Mouse (Mus musculus) stomach, embryonic 14.5 days (tissue): Measurements from ENCODE around the gene 9030025P20Rik. TPM values are rescaled to one million over a fixed set of nuclear protein-coding genes. Genes with fewer than 3 reads are reported as not detected.
"Not testable (repeated sequence)": the region's sequence is repeated elsewhere in the genome, so short reads cannot be mapped to it uniquely, and the experiment has no call there.

ENCODE experiments used
- ATAC-seq: fragments of 200-750 bp; cut with Nextera tagmentation; 2 replicates; pipeline ENCODE4 v1.8.0; 2017; ENCODE audit warnings: low read depth, moderate TSS enrichment; ENCODE audit not compliant: insufficient number of reproducible peaks, insufficient read depth, low FRiP score
- H3K27ac ChIP-seq: fragments of 300-500 bp; sonication (generic); 2 replicates; pipeline ENCODE4 v1.5.1; 2014; ENCODE audit warnings: mild to moderate bottlenecking, low read length, moderate library complexity, mixed read lengths
- H3K27me3 ChIP-seq: fragments of 300-500 bp; sonication (generic); 2 replicates; pipeline ENCODE4 v1.6.1; 2014; ENCODE audit warnings: low read length, control low read depth, mixed read lengths; ENCODE audit not compliant: control insufficient read depth, insufficient read depth
- H3K36me3 ChIP-seq: fragments of 300-500 bp; sonication (generic); 2 replicates; pipeline ENCODE4 v1.6.1; 2014; ENCODE audit warnings: mild to moderate bottlenecking, control low read depth, low read length, moderate library complexity, mixed read lengths; ENCODE audit not compliant: control insufficient read depth, insufficient read depth
- H3K4me1 ChIP-seq: fragments of 300-500 bp; sonication (generic); 2 replicates; pipeline ENCODE4 v1.6.1; 2014; ENCODE audit warnings: low read length, control low read depth, mixed read lengths; ENCODE audit not compliant: control insufficient read depth, insufficient read depth
- H3K4me2 ChIP-seq: fragments of 300-500 bp; sonication (generic); replicated peaks from 2 replicates; pipeline ENCODE4 v1.6.1; 2014; ENCODE audit warnings: low read depth, low read length, control low read depth
- H3K4me3 ChIP-seq: fragments of 300-500 bp; sonication (generic); 2 replicates; pipeline ENCODE4 v1.5.1; 2014; ENCODE audit warnings: low read depth, low read length, control low read depth
- H3K9ac ChIP-seq: fragments of 300-500 bp; sonication (generic); replicated peaks from 2 replicates; pipeline ENCODE4 v1.6.1; 2014; ENCODE audit warnings: low read depth, mild to moderate bottlenecking, control low read depth, low read length, moderate library complexity, mixed read lengths
- H3K9me3 ChIP-seq: fragments of 300-500 bp; sonication (generic); 2 replicates; pipeline ENCODE4 v1.6.1; 2016; ENCODE audit warnings: low read depth, low read length, control low read depth; ENCODE audit not compliant: control insufficient read depth
- WGBS: fragments of 180-500 bp; shearing (Covaris S2); extraction: QIAGEN DNeasy Blood & Tissue Kit; methylation state at CpG from one replicate; pipeline ENCODE4 v1.1.7; 2014; 5-methylcytosine and 5-hydroxymethylcytosine counted together
- polyA plus RNA-seq: library from polyadenylated mRNA; unstranded; fragments of >200 nt; fragmentation: Nextera tagmentation; extraction: Ambion mirVana; gene quantifications from 2 replicates; pipeline ENCODE4 v1.2.1, GENCODE M21; 2014

Gene 9030025P20Rik
- polyA plus RNA-seq, 1 experiment from 2014 or later, result 9.8 TPM

DNA sequence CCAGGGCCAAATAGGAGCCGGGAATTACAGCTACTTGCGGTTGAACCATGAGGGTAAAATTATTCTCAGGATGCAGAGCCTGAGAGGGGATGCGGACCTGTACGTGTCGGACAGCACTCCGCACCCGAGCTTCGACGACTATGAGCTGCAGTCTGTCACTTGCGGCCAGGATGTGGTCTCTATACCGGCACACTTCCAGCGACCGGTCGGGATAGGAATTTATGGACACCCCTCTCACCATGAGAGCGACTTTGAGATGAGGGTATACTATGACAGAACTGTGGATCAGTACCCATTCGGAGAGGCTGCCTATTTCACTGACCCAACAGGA, 34.6 kb upstream of the 9030025P20Rik start:
- H3K36me3 ChIP-seq, result peaks cover 23% of the 10 kb centered on the region
- H3K27me3 ChIP-seq, result no peaks in the 10 kb centered on the region
- 0 out of 2 replicates have a peak, but pooled peaks have one; percentile 1 for ATAC-seq
- WGBS, result 23% methylated on average over 16 of the region's 16 CpGs
- peaks cover 16% of the 10 kb centered on the region for H3K4me1 ChIP-seq
- peak overlapping the region; percentile 81 for H3K9ac ChIP-seq
- H3K4me3 ChIP-seq, result peak overlapping the region; percentile 86
- no peak overlapping the region for H3K27ac ChIP-seq
- H3K4me2 ChIP-seq, result peak overlapping the region; percentile 94
- H3K9me3 ChIP-seq, result no peaks in the 10 kb centered on the region

DNA sequence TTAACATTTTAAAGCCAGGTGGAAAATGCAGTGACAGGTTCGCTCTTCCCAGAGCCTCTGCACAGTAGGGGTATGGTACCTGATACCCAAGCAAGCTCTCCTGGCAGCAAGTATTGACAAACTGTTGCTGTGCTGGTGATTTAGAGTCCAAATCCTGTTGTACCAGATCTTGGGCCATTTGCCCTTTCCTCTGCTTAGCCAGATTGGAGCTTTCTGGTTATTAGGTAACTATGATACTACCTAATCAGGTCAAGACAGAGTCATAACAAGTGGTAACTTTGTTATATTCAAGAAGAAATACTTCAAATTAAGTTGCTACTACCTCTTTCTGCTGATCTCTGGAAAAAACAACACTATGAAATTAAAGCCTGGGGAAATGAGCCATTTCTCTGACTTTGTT, 33.7 kb upstream of the 9030025P20Rik start:
- Histone ChIP-seq H3K4me2 (peak overlapping the region; percentile 94; the same call in 1 of the 2 replicates), H3K36me3 (peaks cover 29% of the 10 kb centered on the region), H3K4me1 (peaks cover 16% of the 10 kb centered on the region), H3K9me3 (no peaks in the 10 kb centered on the region), H3K27ac (no peak overlapping the region), H3K4me3 (no peak overlapping the region; the same call in 1 of the 2 replicates), H3K27me3 (no peaks in the 10 kb centered on the region), H3K9ac (no peak overlapping the region)
- no peak for ATAC-seq
- 84% methylated on average over 1 of the region's 1 CpGs for WGBS

DNA sequence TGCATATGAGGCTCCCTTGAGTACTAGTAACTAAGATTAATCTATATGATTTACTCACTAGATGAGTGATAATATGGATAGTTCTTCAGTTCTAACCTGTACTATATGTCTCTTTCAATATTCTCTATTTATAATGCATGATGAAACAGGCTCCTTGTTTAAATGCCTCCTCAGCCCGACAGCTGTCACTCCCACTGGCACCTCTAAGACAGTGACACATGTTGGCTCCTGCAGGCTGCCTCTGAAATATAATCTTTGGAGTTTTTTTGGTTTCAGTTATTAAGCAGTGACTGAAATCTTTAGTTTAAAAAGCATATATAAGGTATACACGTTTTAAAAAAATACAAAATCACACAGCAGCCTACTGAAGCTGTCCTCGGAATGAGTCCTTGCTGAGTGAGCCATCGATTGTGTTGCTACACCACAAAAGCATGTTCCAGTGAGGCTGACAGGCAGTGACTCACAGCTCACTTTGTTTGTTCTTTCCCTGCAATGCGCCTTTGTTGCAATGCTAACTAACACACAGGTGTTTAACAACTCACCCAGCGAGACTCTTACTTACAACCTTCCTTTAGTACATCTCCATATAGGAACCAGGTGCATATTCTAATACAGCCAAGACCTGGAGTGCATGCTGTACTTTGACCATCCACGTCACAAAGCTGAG, 29.0 kb upstream of the 9030025P20Rik start:
- Histone ChIP-seq H3K27me3 (no peaks in the 10 kb centered on the region), H3K4me3 (no peak overlapping the region), H3K4me1 (peaks cover 9% of the 10 kb centered on the region), H3K9ac (no peak overlapping the region), H3K9me3 (no peaks in the 10 kb centered on the region), H3K36me3 (peaks cover 63% of the 10 kb centered on the region), H3K27ac (no peak overlapping the region), H3K4me2 (no peak overlapping the region)
- ATAC-seq, result no peak
- 82% methylated on average over 7 of the region's 7 CpGs for WGBS

DNA sequence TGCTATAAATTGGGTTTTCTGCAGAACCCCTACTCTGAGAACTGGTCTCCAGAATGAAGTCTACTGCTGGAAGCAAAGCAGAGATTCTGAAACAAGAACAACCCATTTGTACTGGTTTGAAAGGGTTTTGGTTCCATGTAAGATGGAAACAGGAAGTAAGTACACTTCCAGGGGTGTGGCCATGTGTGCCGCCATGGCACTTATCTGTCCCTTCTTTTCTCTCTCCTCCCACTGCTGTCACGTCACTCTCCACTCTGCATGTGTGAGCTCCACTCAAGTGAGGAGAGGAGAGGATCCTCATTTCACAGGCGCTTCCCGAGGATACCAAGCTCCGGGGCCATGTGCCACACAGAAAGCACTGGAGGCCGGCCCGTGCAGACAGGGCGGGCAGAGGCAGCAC, 24.8 kb upstream of the 9030025P20Rik start:
- Histone ChIP-seq H3K4me3 (no peak overlapping the region), H3K4me1 (no peaks in the 10 kb centered on the region), H3K9me3 (no peaks in the 10 kb centered on the region), H3K27me3 (no peaks in the 10 kb centered on the region), H3K27ac (no peak overlapping the region), H3K36me3 (peaks cover 52% of the 10 kb centered on the region), H3K9ac (no peak overlapping the region), H3K4me2 (no peak overlapping the region)
- 89% methylated on average over 8 of the region's 8 CpGs for WGBS
- no peak for ATAC-seq

DNA sequence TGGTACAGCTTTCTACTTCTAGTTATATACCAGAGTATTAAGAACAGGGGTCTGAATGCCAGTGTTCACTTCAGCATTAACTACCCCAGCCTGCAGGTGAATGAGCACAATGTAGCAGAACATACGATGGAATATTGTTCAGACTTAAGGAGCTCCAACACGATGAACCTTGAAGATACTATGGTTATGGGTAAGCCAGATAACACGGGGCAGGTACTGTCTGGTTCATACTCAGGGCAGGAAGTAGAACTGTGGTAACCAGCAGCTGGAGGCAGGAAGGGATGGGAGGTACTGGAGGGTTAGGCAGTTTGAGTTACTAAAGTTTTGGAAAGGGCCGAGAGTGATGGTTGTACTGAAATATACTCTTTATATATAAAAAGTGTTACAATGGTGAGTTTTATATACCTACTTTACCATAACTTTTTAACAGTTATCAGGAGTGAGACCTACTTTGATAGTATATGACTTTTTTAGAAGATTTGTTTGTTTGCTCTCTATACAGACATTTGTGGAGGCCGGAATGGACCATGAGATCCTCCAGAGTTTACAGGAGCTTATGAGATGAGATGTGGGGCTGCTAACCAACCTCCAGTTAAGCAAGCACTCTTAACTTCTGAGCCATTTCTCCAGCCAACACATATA, 19.5 kb upstream of the 9030025P20Rik start:
- no peak overlapping the region for H3K27ac ChIP-seq
- no peak overlapping the region for H3K4me3 ChIP-seq
- no peak for ATAC-seq
- no peak overlapping the region for H3K9ac ChIP-seq
- H3K9me3 ChIP-seq, result no peaks in the 10 kb centered on the region
- H3K4me1 ChIP-seq, result peaks cover 6% of the 10 kb centered on the region; the same call in 1 of the 2 replicates
- WGBS, result 92% methylated on average over 5 of the region's 5 CpGs
- peaks cover 18% of the 10 kb centered on the region for H3K36me3 ChIP-seq
- no peaks in the 10 kb centered on the region for H3K27me3 ChIP-seq
- H3K4me2 ChIP-seq, result no peak overlapping the region

DNA sequence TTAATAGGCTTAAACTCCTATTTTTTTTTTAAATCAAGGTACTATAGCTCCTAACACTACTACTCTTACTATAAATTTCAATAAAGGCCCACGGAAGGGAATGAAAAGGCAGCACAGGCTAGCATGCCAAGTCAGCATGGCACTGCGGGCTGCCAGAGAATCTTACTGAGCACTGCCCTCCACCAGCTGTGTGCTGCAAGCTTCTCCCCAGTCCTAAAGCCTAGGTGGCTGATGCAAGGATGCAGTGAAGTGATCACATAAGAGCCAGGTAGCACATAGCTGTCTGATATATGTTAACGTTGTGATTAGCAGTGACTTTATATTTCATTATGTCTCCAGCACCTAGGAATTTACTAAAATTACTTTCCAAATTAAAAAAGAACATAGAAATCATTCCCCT, 18.3 kb upstream of the 9030025P20Rik start:
- Histone ChIP-seq H3K4me3 (peak overlapping the region; percentile 57), H3K36me3 (peaks cover 7% of the 10 kb centered on the region; the same call in 1 of the 2 replicates), H3K4me1 (peaks cover 6% of the 10 kb centered on the region; the same call in 1 of the 2 replicates), H3K9ac (no peak overlapping the region; the same call in 1 of the 2 replicates), H3K4me2 (peak overlapping the region; percentile 86), H3K9me3 (no peaks in the 10 kb centered on the region), H3K27me3 (no peaks in the 10 kb centered on the region), H3K27ac (no peak overlapping the region)
- WGBS, result 24% methylated on average over 3 of the region's 3 CpGs
- no peak for ATAC-seq

DNA sequence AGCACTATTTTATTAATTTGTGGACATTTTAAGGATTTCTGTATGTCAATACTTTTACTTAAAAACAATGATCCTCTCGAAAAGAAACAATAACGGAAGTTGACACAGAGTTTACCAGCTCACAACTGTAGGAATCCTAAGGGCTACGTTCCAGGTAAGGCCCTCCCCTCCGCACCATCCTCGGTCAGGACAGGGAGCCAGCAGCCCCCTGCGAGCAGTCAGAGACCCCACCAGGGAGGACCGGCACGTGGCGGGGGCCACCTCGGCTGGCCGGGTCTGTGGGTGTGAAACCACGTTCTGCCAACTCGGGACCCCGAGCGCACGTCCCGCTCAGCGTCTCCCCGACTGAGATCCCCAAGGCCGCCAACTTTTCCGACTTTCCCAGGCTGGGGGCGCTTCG, 17.7 kb upstream of the 9030025P20Rik start:
- Histone ChIP-seq H3K36me3 (peaks cover 7% of the 10 kb centered on the region; the same call in 1 of the 2 replicates), H3K9ac (peak overlapping the region; percentile 57), H3K4me3 (peak overlapping the region; percentile 57), H3K9me3 (no peaks in the 10 kb centered on the region), H3K27me3 (no peaks in the 10 kb centered on the region), H3K27ac (no peak overlapping the region), H3K4me1 (peaks cover 6% of the 10 kb centered on the region; the same call in 1 of the 2 replicates), H3K4me2 (peak overlapping the region; percentile 86)
- 0% methylated on average over 18 of the region's 23 CpGs for WGBS
- ATAC-seq, result peak; percentile 11; the same call in 1 of the 2 replicates

DNA sequence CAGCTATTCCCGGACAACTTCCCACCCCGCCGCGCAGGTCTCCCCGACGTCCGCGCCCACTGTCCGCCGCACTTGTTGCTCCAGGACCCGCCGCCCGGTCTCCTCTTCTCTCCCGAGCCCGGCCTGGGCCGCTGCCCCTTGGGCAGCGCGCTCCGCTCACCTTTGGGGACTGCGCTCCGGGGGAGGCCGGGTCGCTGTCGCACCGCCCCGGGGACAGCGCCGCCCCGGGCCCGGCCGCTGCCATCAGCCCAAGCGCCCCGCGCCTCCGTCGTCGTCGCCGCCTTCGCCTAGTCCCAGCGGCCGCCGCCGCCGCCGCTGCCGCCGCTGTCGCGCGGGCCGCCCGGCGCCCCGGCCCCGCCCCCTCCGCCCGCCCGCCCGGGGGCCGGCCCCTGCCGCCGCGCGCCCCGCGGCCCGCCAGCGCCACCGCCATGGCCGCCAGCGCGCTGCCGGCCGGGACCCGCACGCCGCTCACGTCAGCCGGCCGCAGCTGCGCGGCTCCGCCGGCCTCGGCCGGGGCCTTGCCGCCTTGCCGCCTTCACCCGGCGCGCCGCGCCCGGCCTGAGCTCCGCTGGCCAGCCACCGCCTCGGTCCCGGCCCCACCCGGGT, 17.2 kb upstream of the 9030025P20Rik start, which contains the start of gene Phf10:
Phf10 (minus strand) TSS at position 323 of the 606 bp plus-strand sequence.
- peak; percentile 64 for ATAC-seq
- not testable (repeated sequence) for H3K4me1 ChIP-seq, H3K27me3 ChIP-seq, H3K27ac ChIP-seq, H3K9me3 ChIP-seq, H3K36me3 ChIP-seq
- H3K4me3 ChIP-seq, result peak within 1 kb of the TSS; percentile 57
- H3K9ac ChIP-seq, result peak within 1 kb of the TSS; percentile 57
- under 1% methylated on average over 36 of the region's 100 CpGs for WGBS
- H3K4me2 ChIP-seq, result peak within 1 kb of the TSS; percentile 86
